Mouse (Mus musculus) C2C12 (cell line): ENCODE measurements around the gene Card11. TPM values are rescaled to one million over a fixed set of nuclear protein-coding genes. Genes with fewer than 3 reads are reported as not detected.

Source experiments
- H3K27me3 ChIP-seq: one replicate; pipeline ENCODE4 v1.6.1; 2011; ENCODE audit not compliant: control insufficient read depth, insufficient read depth, insufficient read length
- H3K36me3 ChIP-seq: one replicate; pipeline ENCODE4 v1.6.1; 2011; ENCODE audit not compliant: control insufficient read depth, insufficient read depth
- H3K4me3 ChIP-seq: one replicate; pipeline ENCODE4 v1.5.1; 2011; ENCODE audit warnings: mild to moderate bottlenecking, control low read depth; ENCODE audit not compliant: poor library complexity, insufficient read depth, severe bottlenecking
- H3K79me2 ChIP-seq: one replicate; pipeline ENCODE4 v1.6.1; 2011; ENCODE audit not compliant: control insufficient read depth, insufficient read depth
- H3K79me3 ChIP-seq: one replicate; pipeline ENCODE4 v1.6.1; 2011; ENCODE audit warnings: low read depth, control low read depth
- H3ac ChIP-seq: one replicate; pipeline ENCODE3; 2011; ENCODE audit warnings: low read depth; ENCODE audit not compliant: control insufficient read depth, insufficient read length
- CEBPB ChIP-seq: IDR thresholded peaks from one replicate; pipeline ENCODE4 v1.6.1; 2011; ENCODE audit warnings: low read depth, mild to moderate bottlenecking, control low read depth, moderate library complexity
- CTCF ChIP-seq: IDR thresholded peaks from one replicate; pipeline ENCODE4 v1.5.1; 2011; ENCODE audit not compliant: control insufficient read depth, insufficient read depth, insufficient read length
- FOSL1 ChIP-seq: IDR thresholded peaks from one replicate; pipeline ENCODE4 v1.8.0; 2011; ENCODE audit warnings: mild to moderate bottlenecking, low read length; ENCODE audit not compliant: poor library complexity, insufficient read depth, severe bottlenecking
- MAX ChIP-seq: IDR thresholded peaks from one replicate; pipeline ENCODE4 v1.6.1; 2011; ENCODE audit warnings: mild to moderate bottlenecking, control low read depth
- MYOD1 ChIP-seq: IDR thresholded peaks from one replicate; pipeline ENCODE4 v1.6.1; 2011; ENCODE audit warnings: low read depth; ENCODE audit not compliant: control insufficient read depth, insufficient read length
- MYOG ChIP-seq: IDR thresholded peaks from one replicate; pipeline ENCODE4 v1.6.1; 2011; ENCODE audit not compliant: control insufficient read depth, insufficient read length; ENCODE audit errors: extremely low read depth
- USF1 ChIP-seq: IDR thresholded peaks from one replicate; pipeline ENCODE4 v1.6.1; 2011; ENCODE audit warnings: low read depth, mild to moderate bottlenecking, control low read depth, moderate library complexity
- polyA plus RNA-seq: library from polyadenylated mRNA; unstranded; fragments of >200 nt; fragmentation: generic; extraction: Trizol; gene quantifications from one replicate; pipeline ENCODE4 v1.2.1, GENCODE M21; 2012; ENCODE audit warnings: missing spikeins

Card11 gene
- polyA plus RNA-seq, 1 experiment: not detected

DNA sequence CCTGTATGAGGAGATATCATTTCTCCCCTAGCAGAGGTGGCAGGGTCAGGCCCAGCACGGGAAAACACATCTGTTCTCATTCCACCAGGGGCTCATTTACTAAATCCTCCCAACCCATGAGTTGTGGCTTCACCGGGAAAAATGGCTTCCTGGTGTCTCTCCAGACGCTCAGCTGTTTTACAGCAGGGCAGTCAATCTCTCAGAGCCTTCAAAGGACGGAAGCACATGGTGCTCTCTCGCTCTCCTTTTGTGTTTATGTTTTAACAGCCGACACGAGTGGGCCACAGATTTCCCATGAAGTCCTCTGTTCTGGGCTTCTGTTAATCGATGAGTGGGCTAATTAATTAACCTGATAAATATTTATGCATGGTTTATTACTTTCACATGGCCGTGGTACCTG lies 40.5 kb upstream of the Card11 start:
- no peaks in the 10 kb centered on the region for H3K79me2 ChIP-seq
- TF ChIP-seq CTCF (no peak), MAX (no peak), MYOD1 (no peak), FOSL1 (no peak), CEBPB (no peak), USF1 (no peak), MYOG (no peak)
- H3K36me3 ChIP-seq: no peaks in the 10 kb centered on the region
- H3K4me3 ChIP-seq: no peak overlapping the region
- no peaks in the 10 kb centered on the region for H3K27me3 ChIP-seq
- H3K79me3 ChIP-seq: no peaks in the 10 kb centered on the region
- no peak overlapping the region for H3ac ChIP-seq

DNA sequence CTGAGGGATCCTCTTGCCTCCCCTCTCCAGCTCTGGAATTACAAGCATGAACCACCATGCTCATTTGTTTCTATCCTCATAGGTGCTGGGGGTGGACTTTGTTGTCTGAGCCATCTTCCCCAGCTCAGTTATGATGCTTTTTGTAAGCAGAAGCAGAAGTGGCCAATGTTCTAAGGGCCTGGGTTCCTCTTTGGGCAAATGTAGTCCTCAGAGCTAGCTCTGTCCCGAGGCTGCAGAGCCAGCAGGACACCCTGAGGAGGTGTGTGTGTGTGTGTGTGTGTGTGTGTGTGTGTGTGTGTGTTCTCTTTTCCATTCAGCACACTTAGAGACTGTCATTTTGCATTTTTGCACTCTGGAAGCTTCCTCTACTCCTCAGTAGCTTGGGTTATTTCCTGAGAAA lies 38.0 kb upstream of the Card11 start:
- Histone ChIP-seq H3K4me3 (no peak overlapping the region), H3K79me3 (no peaks in the 10 kb centered on the region), H3K27me3 (no peaks in the 10 kb centered on the region), H3ac (no peak overlapping the region), H3K36me3 (no peaks in the 10 kb centered on the region), H3K79me2 (no peaks in the 10 kb centered on the region)
- TF ChIP-seq MYOG: no peak
- TF ChIP-seq USF1: no peak
- no peak for TF ChIP-seq FOSL1
- TF ChIP-seq CTCF: no peak
- no peak for TF ChIP-seq CEBPB
- no peak for TF ChIP-seq MYOD1
- no peak for TF ChIP-seq MAX

DNA sequence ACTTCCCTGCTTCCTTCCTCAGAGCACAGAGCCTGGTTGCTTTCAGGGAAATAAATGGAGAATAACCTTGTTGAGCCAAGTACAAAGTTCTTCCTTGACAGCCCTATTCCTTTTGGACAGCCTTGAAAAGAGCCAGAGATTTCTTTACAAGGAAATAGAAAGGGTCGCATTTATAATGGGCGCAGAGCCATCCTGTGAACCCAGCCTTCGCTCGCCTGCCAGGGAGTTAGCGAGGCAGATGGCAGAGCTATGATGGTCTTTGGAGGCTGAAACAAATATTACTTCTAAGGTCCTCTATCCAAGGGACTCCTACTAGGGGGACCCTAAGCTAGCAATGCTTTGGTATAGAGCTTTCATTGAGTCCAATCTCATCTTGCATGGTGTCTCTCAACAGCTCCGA lies 35.0 kb upstream of the Card11 start:
- Histone ChIP-seq H3K79me3 (no peaks in the 10 kb centered on the region), H3K36me3 (no peaks in the 10 kb centered on the region), H3K4me3 (no peak overlapping the region), H3ac (no peak overlapping the region), H3K79me2 (no peaks in the 10 kb centered on the region), H3K27me3 (no peaks in the 10 kb centered on the region)
- TF ChIP-seq CTCF (no peak), CEBPB (no peak), FOSL1 (no peak), MYOD1 (no peak), MYOG (no peak), MAX (no peak), USF1 (no peak)

- H3K79me2 ChIP-seq: no peaks in the 10 kb centered on the region
- H3K4me3 ChIP-seq: no peak overlapping the region
- H3K27me3 ChIP-seq: no peaks in the 10 kb centered on the region
- no peaks in the 10 kb centered on the region for H3K79me3 ChIP-seq
- no peaks in the 10 kb centered on the region for H3K36me3 ChIP-seq
- no peak for TF ChIP-seq MYOG
- no peak for TF ChIP-seq CTCF
- no peak for TF ChIP-seq CEBPB
- TF ChIP-seq USF1: no peak
- no peak for TF ChIP-seq FOSL1
- no peak overlapping the region for H3ac ChIP-seq
Observed at GRCm38 (mm10) chr5:141034301-141034700, 33.9 kb upstream of the Card11 start.

- Histone ChIP-seq H3ac (no peak overlapping the region), H3K36me3 (no peaks in the 10 kb centered on the region), H3K27me3 (no peaks in the 10 kb centered on the region), H3K4me3 (no peak overlapping the region), H3K79me3 (no peaks in the 10 kb centered on the region), H3K79me2 (no peaks in the 10 kb centered on the region)
- TF ChIP-seq FOSL1 (no peak), CTCF (no peak), MYOG (no peak), USF1 (no peak), MAX (no peak)
Observed at GRCm38 (mm10) chr5:141033001-141033400, 32.6 kb upstream of the Card11 start.

DNA sequence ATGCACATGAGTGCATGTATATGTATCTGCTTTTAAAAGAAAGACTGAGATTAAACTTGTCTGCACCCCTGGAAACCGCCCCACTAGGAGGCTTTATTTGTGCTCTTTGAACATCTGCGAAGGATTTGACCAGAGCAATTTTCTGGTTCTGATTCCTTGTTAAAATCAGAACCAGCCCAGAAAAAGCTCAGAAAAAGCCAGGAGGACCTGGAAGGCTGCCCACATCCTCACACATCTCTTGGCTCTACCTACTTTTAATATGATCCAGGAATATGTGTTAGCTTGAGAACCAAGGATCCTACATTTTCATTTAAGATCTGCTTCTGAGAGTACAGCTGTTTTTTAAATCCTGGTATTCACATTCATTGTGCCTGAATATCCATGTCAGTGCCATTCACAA lies 29.0 kb upstream of the Card11 start:
- Histone ChIP-seq H3K79me3 (no peaks in the 10 kb centered on the region), H3ac (no peak overlapping the region), H3K36me3 (no peaks in the 10 kb centered on the region), H3K27me3 (no peaks in the 10 kb centered on the region), H3K4me3 (no peak overlapping the region), H3K79me2 (no peaks in the 10 kb centered on the region)
- TF ChIP-seq CTCF: no peak
- TF ChIP-seq MAX: no peak
- no peak for TF ChIP-seq FOSL1
- TF ChIP-seq MYOG: no peak
- no peak for TF ChIP-seq CEBPB
- no peak for TF ChIP-seq MYOD1
- TF ChIP-seq USF1: no peak
